Mouse (Mus musculus) yolk sac, embryonic 10.5 days (tissue): ENCODE data around the gene Spry1.
"Not testable (repeated sequence)": the region's sequence is repeated elsewhere in the genome, so short reads cannot be mapped to it uniquely, and the experiment has no call there.

Experiments used
- DNase-seq: peaks from one replicate; pipeline ENCODE4 v3.0.0-alpha.2; 2017; ENCODE audit warnings: low spot score

The Spry1 gene

DNA sequence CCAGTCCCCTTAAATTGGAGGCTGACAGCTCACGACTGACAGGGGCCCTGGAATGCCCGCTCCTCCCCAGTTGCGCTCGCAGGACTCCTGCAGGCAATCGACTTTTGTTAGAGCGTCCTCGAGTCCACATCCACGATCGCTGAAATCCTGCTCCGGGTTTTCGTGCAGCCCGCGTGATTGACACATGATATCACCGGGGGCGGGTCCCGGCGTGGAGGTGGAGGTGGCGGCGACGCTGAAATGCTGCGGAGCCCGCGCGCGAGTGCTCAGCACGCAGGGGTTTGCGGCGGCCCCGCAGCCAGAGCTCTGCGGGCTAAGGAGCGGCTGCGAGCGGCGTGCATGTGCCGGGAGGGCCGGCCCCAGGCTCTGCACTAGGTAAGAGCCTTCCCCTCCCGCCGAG is at the start of gene Spry1:
Spry1 (plus strand) TSS at position 258 of the 400 bp plus-strand sequence.
- peak; percentile 95 for DNase-seq

DNA sequence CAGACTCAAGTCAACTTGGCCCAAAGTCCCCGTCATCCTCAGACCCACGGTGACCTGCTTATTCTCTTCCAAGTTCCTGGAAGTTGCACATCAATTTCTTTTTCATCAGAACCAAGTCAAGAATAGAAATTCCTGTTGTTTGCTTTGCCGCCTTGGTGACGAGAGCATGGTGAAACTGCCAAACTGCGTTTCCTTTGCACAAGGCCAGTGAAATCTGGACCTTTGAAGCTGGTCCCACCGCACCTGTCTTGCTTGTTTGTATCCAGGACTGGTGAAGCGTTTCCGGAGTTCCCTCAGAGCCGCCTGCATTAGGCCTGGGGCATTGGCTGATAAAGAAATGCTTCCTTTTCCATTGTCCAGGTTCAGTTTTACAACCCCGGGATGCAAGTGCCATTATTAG is 44.0 kb upstream of the Spry1 start:
- no peak for DNase-seq

DNA sequence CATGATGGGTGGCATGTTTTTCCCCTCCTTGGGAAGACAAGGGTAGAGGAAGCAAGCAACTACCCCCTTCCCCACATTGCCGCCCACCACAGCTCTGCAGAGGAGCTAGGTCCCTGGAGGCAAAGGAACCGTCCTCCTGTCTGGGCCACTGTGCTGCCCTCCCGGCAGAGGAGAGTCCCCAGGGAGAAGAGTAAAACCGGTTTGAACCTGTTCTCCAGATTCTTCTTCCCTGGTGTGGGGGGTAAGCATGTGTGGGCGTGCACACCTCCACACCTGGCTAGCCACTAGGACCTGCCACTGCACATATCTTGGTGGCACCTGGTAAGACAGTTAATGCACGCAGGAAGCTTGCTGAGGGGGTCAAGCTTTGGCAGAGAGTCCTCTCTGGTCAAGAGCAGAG is 43.2 kb upstream of the Spry1 start:
- no peak for DNase-seq

- DNase-seq = peak; percentile 75
Measured at GRCm38 (mm10) chr3:37597200-37597599, 42.5 kb upstream of the Spry1 start.

DNA sequence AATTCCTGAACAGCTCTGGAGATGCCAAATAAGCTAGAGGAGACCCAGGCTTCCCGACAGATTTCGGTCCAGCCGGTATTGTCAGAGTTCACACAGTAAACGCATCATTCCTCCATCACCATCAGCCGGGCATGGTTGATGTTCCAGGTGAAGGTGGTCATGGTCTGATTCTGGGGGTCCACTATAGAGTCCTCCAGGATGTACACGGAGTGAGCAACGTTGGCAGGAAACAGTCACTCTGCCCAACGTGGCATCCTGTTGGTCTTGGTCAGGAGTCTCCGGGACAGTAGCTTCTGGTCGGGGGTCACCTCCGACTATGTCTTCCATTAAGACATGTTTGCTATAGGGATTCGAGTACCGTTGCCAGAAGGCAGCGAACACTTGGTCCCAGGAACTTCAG is 40.1 kb upstream of the Spry1 start:
- DNase-seq = not testable (repeated sequence)

- no peak for DNase-seq
Measured at GRCm38 (mm10) chr3:37602356-37602755, 37.4 kb upstream of the Spry1 start.

- DNase-seq = no peak
Measured at GRCm38 (mm10) chr3:37602890-37603289, 36.9 kb upstream of the Spry1 start.

DNA sequence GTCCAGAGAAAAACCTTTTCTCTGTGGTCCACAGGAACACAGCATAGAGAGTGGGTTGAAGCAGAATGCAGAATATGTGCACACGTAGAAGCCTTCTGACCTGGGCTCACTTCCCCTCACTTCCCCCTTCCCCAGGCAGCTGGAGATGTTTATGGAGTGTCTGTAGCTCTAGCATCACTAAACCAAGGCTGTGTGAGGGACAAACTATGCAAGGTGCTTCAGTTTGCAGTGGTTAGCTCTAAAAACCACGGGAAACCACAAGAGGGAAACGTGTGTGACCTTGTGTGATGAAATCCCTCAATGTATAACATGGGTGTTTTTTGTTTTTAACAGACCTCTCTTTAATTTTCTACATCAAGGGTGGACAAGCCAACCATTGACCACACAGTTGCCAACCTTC is 36.2 kb upstream of the Spry1 start:
- no peak for DNase-seq

- no peak for DNase-seq
Measured at GRCm38 (mm10) chr3:37604976-37605875, 34.5 kb upstream of the Spry1 start.

- no peak for DNase-seq
Measured at GRCm38 (mm10) chr3:37605876-37606238, 33.9 kb upstream of the Spry1 start.

GRCm38 (mm10) chr3:37608926-37609325 is 30.8 kb upstream of the Spry1 start:
- DNase-seq = no peak

- no peak for DNase-seq
Measured at GRCm38 (mm10) chr3:37610670-37611069, 29.1 kb upstream of the Spry1 start.

- no peak for DNase-seq
Measured at GRCm38 (mm10) chr3:37613722-37614121, 26.0 kb upstream of the Spry1 start.

DNA sequence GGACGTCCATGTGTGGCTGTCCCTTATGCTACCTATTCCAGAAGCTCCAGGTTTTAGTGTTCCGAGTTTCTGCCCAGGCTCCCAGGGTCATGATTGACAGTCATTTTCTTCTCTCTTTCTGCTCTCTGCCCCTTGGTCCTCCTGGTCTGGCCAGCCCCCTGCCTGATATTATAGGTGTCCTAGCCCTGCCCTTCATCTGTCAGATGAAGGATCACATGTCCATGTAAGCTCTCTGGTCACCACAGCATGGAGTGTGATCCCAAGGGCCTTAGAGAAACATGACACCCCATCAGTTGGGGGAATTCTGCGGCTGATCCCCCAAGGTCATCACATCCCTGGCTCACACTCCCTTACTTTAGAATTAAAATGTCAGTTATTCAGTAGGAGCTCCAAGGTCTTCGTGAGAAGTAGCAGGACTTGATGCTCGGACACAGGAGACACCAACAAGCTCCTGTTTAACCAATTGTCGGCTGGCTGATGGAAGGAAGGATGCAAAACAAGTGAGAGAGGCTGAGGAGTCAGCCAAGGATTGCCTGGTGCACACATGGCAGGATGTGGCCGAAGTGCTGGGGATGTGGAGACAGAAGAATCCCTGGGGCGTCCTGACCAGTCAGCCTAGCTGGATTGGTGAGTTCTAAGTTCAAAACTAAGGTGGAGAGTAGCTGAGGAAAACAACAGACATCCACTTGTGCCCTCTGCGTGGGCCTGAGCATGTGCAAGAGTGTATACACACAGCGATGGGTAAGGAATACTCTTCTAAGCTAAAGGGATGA is 24.7 kb upstream of the Spry1 start:
- no peak for DNase-seq

GRCm38 (mm10) chr3:37616586-37617547 is 22.9 kb upstream of the Spry1 start:
- DNase-seq = no peak

GRCm38 (mm10) chr3:37632246-37632645 is 7.5 kb upstream of the Spry1 start:
- no peak for DNase-seq

DNA sequence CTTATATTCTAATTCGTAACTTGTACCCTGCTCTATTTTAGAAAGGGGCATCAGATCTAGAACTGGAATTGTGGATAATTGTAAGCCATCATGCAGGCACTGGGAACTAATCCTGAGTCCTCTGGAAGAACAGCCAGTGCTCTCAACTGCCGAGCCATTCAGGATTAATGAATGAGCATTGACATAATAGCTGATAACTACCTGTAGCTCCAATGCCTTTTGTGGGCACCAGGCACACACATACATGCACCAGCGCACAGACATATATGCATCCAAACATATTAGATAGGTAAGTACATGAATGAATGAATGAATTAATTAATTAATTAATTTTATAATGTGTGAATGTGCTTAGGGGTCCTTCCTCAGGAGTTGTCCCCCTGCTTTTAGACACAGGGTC is 7.0 kb upstream of the Spry1 start:
- no peak for DNase-seq

- no peak for DNase-seq
Measured at GRCm38 (mm10) chr3:37634648-37635047, 5.1 kb upstream of the Spry1 start.

GRCm38 (mm10) chr3:37636921-37637320 is 2.8 kb upstream of the Spry1 start:
- no peak for DNase-seq

- peak; percentile 58 for DNase-seq
Measured at GRCm38 (mm10) chr3:37640162-37640721, 495 bp downstream of the Spry1 start.

DNA sequence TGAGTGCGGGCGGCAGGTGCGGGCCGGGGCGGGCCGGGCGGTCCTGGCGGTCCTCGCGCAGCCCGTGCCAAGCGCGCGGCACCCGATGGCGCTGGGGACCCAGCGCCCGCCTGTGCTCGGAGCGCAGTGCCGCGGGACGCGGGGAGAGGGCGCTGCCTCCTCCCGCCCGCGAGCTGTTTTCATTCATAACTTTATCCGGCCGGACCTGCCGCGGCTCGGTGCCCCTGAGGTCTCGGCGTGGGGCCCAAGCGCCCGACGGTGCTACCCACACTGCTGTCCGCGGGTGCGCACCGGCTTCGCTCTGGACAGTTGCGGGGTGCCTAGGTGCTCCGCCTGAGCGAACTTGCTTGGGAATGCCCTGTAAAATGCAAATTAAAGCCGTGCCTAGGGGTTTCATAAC is 1.1 kb downstream of the Spry1 start:
- peak; percentile 67 for DNase-seq
